Mouse (Mus musculus) B cell, adult (primary cell): ENCODE measurements around the gene Isy1. TPM values are rescaled to one million over a fixed set of nuclear protein-coding genes. Genes with fewer than 3 reads are reported as not detected.

ENCODE experiments used
- total RNA-seq: library from RNA; stranded (reverse); gene quantifications from 4 replicates; pipeline ENCODE4 v1.2.4, GENCODE M21; 2023; ENCODE audit not compliant: inconsistent age

The Isy1 gene
- 88.7 to 106 TPM (median 102 TPM) in 4 replicates for total RNA-seq

DNA sequence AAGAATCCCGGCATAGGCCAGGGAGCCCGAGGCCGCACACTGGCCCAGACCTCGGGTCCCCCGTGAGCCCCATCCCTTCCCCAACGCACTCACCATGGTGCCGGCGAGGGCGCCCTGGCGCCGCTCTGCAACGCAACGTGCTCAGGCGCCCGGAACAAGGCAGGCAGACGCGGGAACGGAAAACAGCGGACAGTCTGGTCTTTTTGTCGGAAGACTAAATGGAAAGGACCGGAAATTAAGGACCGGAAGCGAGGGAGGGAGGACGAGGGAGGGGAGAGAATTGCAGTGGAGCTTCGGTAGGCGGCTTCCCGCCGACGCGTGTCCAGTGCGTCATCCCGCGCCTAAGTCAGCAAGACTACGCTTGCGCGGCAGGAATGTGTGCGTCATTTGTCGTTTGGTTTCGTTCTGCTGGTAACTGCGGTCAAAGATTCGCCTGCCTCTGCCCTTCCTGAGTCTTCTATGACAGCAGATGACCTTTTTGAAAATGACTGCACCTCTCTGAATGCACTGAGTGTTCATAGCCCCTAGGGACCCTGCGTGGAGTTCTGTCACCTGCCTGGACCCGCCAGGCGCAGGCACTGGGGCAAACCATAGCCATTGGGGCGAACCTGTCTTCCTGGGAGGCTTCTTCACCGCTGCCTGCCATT lies at the start of gene Isy1:
TSS of gene Isy1 (minus strand) at position 248 of the 647 bp plus-strand sequence.

GRCm38 (mm10) chr6:87887594-87888233 lies 49.1 kb upstream of the Isy1 start, which contains the start of gene Copg1:
Gene Copg1, plus strand, starts transcription at chr6:87887814.

GRCm38 (mm10) chr6:87850900-87851614 lies 12.5 kb upstream of the Isy1 start, which contains the start of gene Cnbp:
Gene Cnbp, minus strand, starts transcription at chr6:87851106.

DNA sequence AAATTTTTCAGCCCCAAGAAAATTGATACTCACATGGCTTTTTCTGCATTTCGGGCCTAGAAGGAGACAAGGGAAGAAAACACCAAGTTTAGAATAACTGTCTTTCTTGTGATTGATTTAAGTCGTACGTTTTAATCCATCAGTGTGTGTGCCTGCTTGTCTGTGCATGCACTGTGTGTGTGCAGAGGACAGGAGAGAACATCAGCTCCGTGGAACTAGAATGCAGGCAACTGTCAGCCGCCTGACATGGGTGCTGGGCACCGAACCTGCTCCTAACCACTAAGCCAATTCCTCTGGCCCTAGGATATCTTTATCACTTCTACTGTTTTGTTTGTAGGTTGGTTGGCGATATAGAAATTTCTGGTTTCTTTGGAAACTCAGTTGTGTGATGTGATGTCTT lies 2.9 kb downstream of the Isy1 start, which contains the start of gene Gm45140:
TSS of gene Gm45140 (minus strand) at position 101 of the 400 bp plus-strand sequence.

GRCm38 (mm10) chr6:87811675-87812338 lies 26.8 kb downstream of the Isy1 start, which contains the start of gene Rab43:
Gene Rab43, minus strand, starts transcription at chr6:87812164.

DNA sequence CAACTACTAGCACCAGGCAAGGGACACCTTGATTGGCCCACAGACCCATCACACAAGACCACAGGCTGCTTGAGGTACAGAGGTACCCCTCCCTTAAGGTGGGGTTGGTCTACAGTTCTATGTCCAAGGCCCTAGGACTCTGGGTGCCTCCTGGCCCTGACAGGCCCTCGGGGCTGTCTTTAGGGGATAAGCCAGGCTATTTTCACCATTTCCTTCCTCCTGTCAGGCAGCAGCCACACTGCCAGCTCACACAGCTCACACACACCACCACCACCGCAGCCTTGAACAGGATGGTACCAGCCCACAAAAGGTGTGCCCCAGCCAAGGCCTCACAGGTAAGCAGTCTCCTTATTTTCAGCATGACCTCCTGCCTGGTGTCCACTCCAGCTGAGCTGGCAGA lies 60.8 kb downstream of the Isy1 start, which contains the start of gene Gp9:
TSS of gene Gp9 (plus strand) at position 231 of the 400 bp plus-strand sequence.

Other genes with a start within 250 kb of the Isy1 start
- gene Prokr1, start 248.1 kb downstream of the Isy1 start, total RNA-seq: 0.16 to 0.69 TPM (median 0.23 TPM) in 4 replicates
- 4.6 to 5.4 TPM (median 5.1 TPM) in 4 replicates for gene Aplf, start 166.6 kb downstream of the Isy1 start, total RNA-seq
- gene Efcc1, start 107.9 kb downstream of the Isy1 start, total RNA-seq: not detected in 4 replicates
- not detected in 4 replicates for gene Gp9, start 60.7 kb downstream of the Isy1 start, total RNA-seq
- gene Rab43, start 26.6 kb downstream of the Isy1 start, total RNA-seq: 38.7 to 63.6 TPM (median 58.1 TPM) in 4 replicates
- gene Gm45140, start 3.0 kb downstream of the Isy1 start, total RNA-seq: 3.3 to 9.1 TPM (median 5.8 TPM) in 4 replicates
- gene Cnbp, start 12.3 kb upstream of the Isy1 start, total RNA-seq: 577 to 630 TPM (median 588 TPM) in 4 replicates
- gene Copg1, start 49.0 kb upstream of the Isy1 start, total RNA-seq: 135 to 152 TPM (median 137 TPM) in 4 replicates
- 104 to 116 TPM (median 110 TPM) in 4 replicates for gene Hmces, start 75.1 kb upstream of the Isy1 start, total RNA-seq
- gene H1fx, start 142.8 kb upstream of the Isy1 start, total RNA-seq: 1.3 to 2.3 TPM (median 1.7 TPM) in 4 replicates
- gene Rab7, start 206.5 kb upstream of the Isy1 start, total RNA-seq: 172 to 205 TPM (median 180 TPM) in 4 replicates
- gene Rpn1, start 245.7 kb upstream of the Isy1 start, total RNA-seq: 96.8 to 137 TPM (median 108 TPM) in 4 replicates